Mouse (Mus musculus) forebrain, embryonic 12.5 days (tissue): ENCODE data around the gene Angptl8. TPM values are rescaled to one million over a fixed set of nuclear protein-coding genes. Genes with fewer than 3 reads are reported as not detected.
"Not testable (repeated sequence)": the region's sequence is repeated elsewhere in the genome, so short reads cannot be mapped to it uniquely, and the experiment has no call there.

Experiments used
- ATAC-seq: fragments of 200-750 bp; cut with Nextera tagmentation; 2 replicates; pipeline ENCODE4 v1.8.0; 2017; ENCODE audit warnings: moderate TSS enrichment; ENCODE audit not compliant: low FRiP score
- H3K27ac ChIP-seq: fragments of 300-500 bp; sonication (generic); 2 replicates; pipeline ENCODE4 v1.5.1; 2016; ENCODE audit warnings: mild to moderate bottlenecking
- H3K27me3 ChIP-seq: fragments of 300-500 bp; sonication (generic); 2 replicates; pipeline ENCODE4 v1.6.1; 2016; ENCODE audit warnings: mild to moderate bottlenecking
- H3K36me3 ChIP-seq: fragments of 300-500 bp; sonication (generic); replicated peaks from 2 replicates; pipeline ENCODE4 v1.6.1; 2016; ENCODE audit warnings: mild to moderate bottlenecking
- H3K4me1 ChIP-seq: fragments of 300-500 bp; sonication (generic); 2 replicates; pipeline ENCODE4 v1.6.1; 2016
- H3K4me2 ChIP-seq: fragments of 300-500 bp; sonication (generic); 2 replicates; pipeline ENCODE4 v1.6.1; 2016; ENCODE audit warnings: mild to moderate bottlenecking, moderate library complexity
- H3K4me3 ChIP-seq: fragments of 300-500 bp; sonication (generic); replicated peaks from 2 replicates; pipeline ENCODE4 v1.5.1; 2016; ENCODE audit warnings: mild to moderate bottlenecking
- H3K9ac ChIP-seq: fragments of 300-500 bp; sonication (generic); 2 replicates; pipeline ENCODE4 v1.6.1; 2016; ENCODE audit warnings: mild to moderate bottlenecking
- H3K9me3 ChIP-seq: fragments of 300-500 bp; sonication (generic); 2 replicates; pipeline ENCODE4 v1.6.1; 2016
- WGBS: fragments of 180-500 bp; shearing (Covaris S2); methylation state at CpG from one replicate; pipeline ENCODE4 v1.1.7; 2016; 5-methylcytosine and 5-hydroxymethylcytosine counted together
- polyA plus RNA-seq: library from polyadenylated mRNA; unstranded; fragments of >200 nt; fragmentation: Nextera tagmentation; extraction: Ambion mirVana; gene quantifications from 2 replicates; pipeline ENCODE4 v1.2.1, GENCODE M21; 2016

Angptl8 gene
- polyA plus RNA-seq, result 0.45 TPM in 1 of 2 replicates, not detected in the other

DNA sequence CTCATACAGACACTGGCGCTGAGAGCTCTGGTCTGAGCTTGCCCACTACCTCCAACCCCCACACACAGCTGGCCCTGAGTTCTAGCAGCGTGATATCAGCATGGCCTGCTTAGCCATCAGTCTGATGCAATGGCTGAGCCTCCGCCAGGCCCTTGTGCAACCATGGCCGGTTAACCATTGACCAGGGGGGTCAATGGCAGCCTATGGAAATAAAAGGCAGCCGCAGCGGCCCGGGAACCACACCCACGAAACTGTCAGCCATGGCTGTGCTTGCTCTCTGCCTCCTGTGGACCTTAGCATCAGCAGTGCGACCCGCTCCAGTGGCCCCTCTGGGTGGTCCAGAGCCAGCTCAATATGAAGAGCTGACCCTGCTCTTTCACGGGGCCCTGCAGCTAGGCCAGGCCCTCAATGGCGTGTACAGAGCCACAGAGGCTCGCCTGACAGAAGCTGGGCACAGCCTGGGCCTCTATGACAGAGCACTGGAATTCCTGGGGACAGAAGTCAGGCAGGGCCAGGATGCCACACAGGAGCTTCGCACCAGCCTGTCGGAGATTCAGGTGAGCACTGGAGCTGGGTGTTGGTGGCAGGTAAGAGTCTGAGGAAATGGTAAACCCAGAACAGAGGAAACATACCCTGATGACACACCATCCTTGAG, at the start of gene Angptl8:
Gene Angptl8 (plus strand): TSS at position 253 of the 655 bp plus-strand sequence.
- no peak for ATAC-seq
- no peaks in the 10 kb centered on the region for H3K4me1 ChIP-seq
- no peak within 1 kb of the TSS for H3K27ac ChIP-seq
- WGBS, result 85% methylated on average over 15 of the region's 15 CpGs
- no peak within 1 kb of the TSS for H3K9ac ChIP-seq
- H3K4me2 ChIP-seq, result no peak within 1 kb of the TSS
- peaks cover 10% of the 10 kb centered on the region for H3K36me3 ChIP-seq
- no peaks in the 10 kb centered on the region for H3K9me3 ChIP-seq
- no peak within 1 kb of the TSS for H3K4me3 ChIP-seq
- H3K27me3 ChIP-seq, result no peaks in the 10 kb centered on the region

DNA sequence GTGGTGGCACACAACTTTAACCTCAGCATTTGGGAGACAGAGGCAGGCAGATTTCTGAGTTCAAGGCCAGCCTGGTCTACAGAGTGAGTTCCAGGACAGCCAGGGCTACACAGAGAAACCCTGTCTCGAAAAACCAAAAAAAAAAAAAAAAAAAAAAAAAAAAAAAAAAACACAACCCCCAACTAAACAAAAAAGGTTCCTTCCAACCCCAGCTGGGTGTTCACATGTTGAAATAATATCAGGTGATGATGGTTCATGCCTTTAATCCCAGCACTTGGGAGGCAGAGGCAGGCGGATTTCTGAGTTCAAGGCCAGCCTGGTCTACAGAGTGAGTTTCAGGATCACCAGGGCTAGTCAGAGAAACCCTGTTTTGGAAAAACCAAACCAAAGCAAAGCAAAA, 49.0 kb upstream of the Angptl8 start:
- H3K27ac ChIP-seq, H3K27me3 ChIP-seq, H3K4me3 ChIP-seq, H3K4me2 ChIP-seq, H3K9ac ChIP-seq, ATAC-seq, H3K36me3 ChIP-seq, H3K9me3 ChIP-seq, H3K4me1 ChIP-seq: not testable (repeated sequence)
- WGBS, result 83% methylated on average over 2 of the region's 2 CpGs

DNA sequence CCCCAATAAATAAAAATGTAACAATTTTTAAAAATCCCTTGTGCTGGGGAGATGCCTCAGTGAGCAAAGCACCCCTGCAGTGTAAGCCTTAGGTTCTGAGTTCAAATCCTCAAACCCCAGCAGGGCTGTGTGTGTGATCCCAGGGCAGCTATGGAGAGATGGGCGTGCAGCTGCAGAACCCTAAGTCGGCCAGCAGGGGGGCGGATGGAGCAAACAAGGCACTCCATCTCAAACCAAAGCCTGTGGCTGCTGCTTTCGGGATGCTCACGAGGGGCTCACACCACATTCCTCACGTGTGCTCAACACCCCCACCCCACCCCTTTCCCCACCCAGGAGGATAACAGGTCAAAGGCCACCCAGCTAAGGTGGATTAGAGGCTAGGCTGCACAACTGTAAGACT, 48.4 kb upstream of the Angptl8 start:
- Histone ChIP-seq H3K36me3 (0 out of 2 replicates have a peak, but pooled peaks cover 5% of the 10 kb centered on the region), H3K4me1 (no peaks in the 10 kb centered on the region), H3K9ac (peak overlapping the region; percentile 25; the same call in 1 of the 2 replicates), H3K27me3 (no peaks in the 10 kb centered on the region), H3K4me2 (0 out of 2 replicates have a peak overlapping the region, but pooled peaks have one; percentile 2), H3K27ac (no peak overlapping the region), H3K9me3 (no peaks in the 10 kb centered on the region), H3K4me3 (no peak overlapping the region)
- WGBS, result 7% methylated on average over 6 of the region's 6 CpGs
- peak; percentile 39; the same call in 1 of the 2 replicates for ATAC-seq

GRCm38 (mm10) chr9:21787654-21788053, 47.7 kb upstream of the Angptl8 start:
- H3K4me1 ChIP-seq, result no peaks in the 10 kb centered on the region
- 0 out of 2 replicates have a peak, but pooled peaks cover 5% of the 10 kb centered on the region for H3K36me3 ChIP-seq
- H3K4me2 ChIP-seq, result no peak overlapping the region
- H3K9ac ChIP-seq, result no peak overlapping the region
- no peaks in the 10 kb centered on the region for H3K27me3 ChIP-seq
- no peak overlapping the region for H3K27ac ChIP-seq
- H3K4me3 ChIP-seq, result no peak overlapping the region
- WGBS, result 88% methylated on average over 5 of the region's 5 CpGs
- H3K9me3 ChIP-seq, result no peaks in the 10 kb centered on the region
- ATAC-seq, result no peak

- Histone ChIP-seq H3K9ac (no peak overlapping the region), H3K4me3 (no peak overlapping the region), H3K27me3 (no peaks in the 10 kb centered on the region), H3K27ac (no peak overlapping the region), H3K4me1 (no peaks in the 10 kb centered on the region), H3K36me3 (peaks cover 6% of the 10 kb centered on the region; the same call in 1 of the 2 replicates), H3K4me2 (no peak overlapping the region), H3K9me3 (no peaks in the 10 kb centered on the region)
- WGBS, result 83% methylated on average over 9 of the region's 9 CpGs
- ATAC-seq, result no peak
Measured at GRCm38 (mm10) chr9:21788234-21788633, 47.1 kb upstream of the Angptl8 start.

DNA sequence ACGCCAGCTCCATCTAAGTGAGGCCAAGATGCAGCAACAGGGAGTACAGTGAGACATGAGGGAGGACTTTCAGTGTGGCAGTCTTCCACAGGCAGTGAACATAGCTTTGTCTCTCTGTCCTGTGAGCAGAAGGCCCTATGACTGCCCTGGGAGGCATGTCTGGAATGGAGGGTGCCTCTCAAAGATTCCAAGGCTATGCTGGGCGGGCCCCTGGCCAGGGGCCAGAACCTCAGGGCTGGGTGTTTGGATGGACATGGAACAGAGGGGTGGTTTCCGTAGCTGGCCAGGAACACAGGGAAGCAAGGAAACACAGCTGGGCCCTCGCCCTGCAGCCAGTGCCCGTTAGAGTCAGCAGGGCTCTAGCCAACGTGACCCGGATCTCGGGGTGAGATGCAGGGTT, 43.4 kb upstream of the Angptl8 start:
- H3K9me3 ChIP-seq, result no peaks in the 10 kb centered on the region
- H3K36me3 ChIP-seq, result peaks cover 17% of the 10 kb centered on the region
- no peak overlapping the region for H3K27ac ChIP-seq
- H3K9ac ChIP-seq, result no peak overlapping the region
- H3K4me2 ChIP-seq, result no peak overlapping the region
- peaks cover 6% of the 10 kb centered on the region for H3K4me1 ChIP-seq
- ATAC-seq, result no peak
- no peaks in the 10 kb centered on the region for H3K27me3 ChIP-seq
- 91% methylated on average over 8 of the region's 8 CpGs for WGBS
- H3K4me3 ChIP-seq, result no peak overlapping the region

GRCm38 (mm10) chr9:21792644-21793043, 42.7 kb upstream of the Angptl8 start:
- H3K4me3 ChIP-seq, result no peak overlapping the region
- H3K27me3 ChIP-seq, result no peaks in the 10 kb centered on the region
- no peak overlapping the region for H3K9ac ChIP-seq
- peaks cover 17% of the 10 kb centered on the region for H3K36me3 ChIP-seq
- 83% methylated on average over 8 of the region's 8 CpGs for WGBS
- peaks cover 13% of the 10 kb centered on the region for H3K4me1 ChIP-seq
- no peak overlapping the region for H3K4me2 ChIP-seq
- H3K27ac ChIP-seq, result 0 out of 2 replicates have a peak overlapping the region, but pooled peaks have one; percentile 5
- no peaks in the 10 kb centered on the region for H3K9me3 ChIP-seq
- ATAC-seq, result no peak

- ATAC-seq, H3K27ac ChIP-seq, H3K27me3 ChIP-seq, H3K9me3 ChIP-seq, H3K4me3 ChIP-seq, H3K9ac ChIP-seq, H3K4me2 ChIP-seq: not testable (repeated sequence)
- H3K36me3 ChIP-seq, result peaks cover 17% of the 10 kb centered on the region
- 97% methylated on average over 6 of the region's 6 CpGs for WGBS
- H3K4me1 ChIP-seq, result peaks cover 18% of the 10 kb centered on the region
Measured at GRCm38 (mm10) chr9:21793507-21793906, 41.8 kb upstream of the Angptl8 start.

- H3K9me3 ChIP-seq, result no peaks in the 10 kb centered on the region
- no peak overlapping the region for H3K27ac ChIP-seq
- ATAC-seq, result no peak
- no peak overlapping the region for H3K4me3 ChIP-seq
- H3K9ac ChIP-seq, result no peak overlapping the region
- WGBS, result 96% methylated on average over 18 of the region's 18 CpGs
- H3K4me2 ChIP-seq, result no peak overlapping the region
- peaks cover 22% of the 10 kb centered on the region for H3K4me1 ChIP-seq
- peaks cover 14% of the 10 kb centered on the region for H3K36me3 ChIP-seq
- H3K27me3 ChIP-seq, result peaks cover 3% of the 10 kb centered on the region; the same call in 1 of the 2 replicates
Measured at GRCm38 (mm10) chr9:21794344-21794834, 40.9 kb upstream of the Angptl8 start.

DNA sequence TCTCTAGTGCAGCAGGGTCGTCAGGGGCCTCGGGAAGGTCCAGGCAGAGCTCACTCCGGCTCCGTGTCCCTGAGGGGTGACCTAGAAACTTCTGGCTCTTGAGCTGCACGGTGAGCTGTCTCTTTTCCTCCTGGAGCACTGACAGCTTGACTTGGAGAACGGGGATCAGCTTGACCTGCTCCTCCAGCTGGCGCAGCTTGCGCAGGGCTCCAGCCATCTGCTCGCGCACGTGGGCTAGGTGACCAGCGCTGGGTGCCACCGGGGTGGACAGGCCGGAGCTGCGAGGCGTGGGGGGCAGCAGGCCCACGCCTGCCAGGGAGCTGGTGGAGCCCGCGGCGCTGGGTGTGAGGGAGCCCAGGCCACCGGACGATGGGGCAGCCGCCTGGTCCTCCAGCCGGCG, 40.4 kb upstream of the Angptl8 start:
- H3K9me3 ChIP-seq, result no peaks in the 10 kb centered on the region
- ATAC-seq, result no peak
- peaks cover 3% of the 10 kb centered on the region; the same call in 1 of the 2 replicates for H3K27me3 ChIP-seq
- H3K27ac ChIP-seq, result no peak overlapping the region
- no peak overlapping the region for H3K9ac ChIP-seq
- H3K4me1 ChIP-seq, result peaks cover 22% of the 10 kb centered on the region
- no peak overlapping the region for H3K4me2 ChIP-seq
- H3K4me3 ChIP-seq, result no peak overlapping the region
- WGBS, result 95% methylated on average over 25 of the region's 25 CpGs
- peaks cover 14% of the 10 kb centered on the region for H3K36me3 ChIP-seq

- Histone ChIP-seq H3K27me3 (peaks cover 3% of the 10 kb centered on the region; the same call in 1 of the 2 replicates), H3K36me3 (peaks cover 14% of the 10 kb centered on the region), H3K9ac (no peak overlapping the region), H3K9me3 (no peaks in the 10 kb centered on the region), H3K4me1 (peaks cover 22% of the 10 kb centered on the region), H3K4me3 (no peak overlapping the region), H3K4me2 (no peak overlapping the region), H3K27ac (no peak overlapping the region)
- no peak for ATAC-seq
- 83% methylated on average over 5 of the region's 5 CpGs for WGBS
Measured at GRCm38 (mm10) chr9:21795579-21795978, 39.7 kb upstream of the Angptl8 start.

DNA sequence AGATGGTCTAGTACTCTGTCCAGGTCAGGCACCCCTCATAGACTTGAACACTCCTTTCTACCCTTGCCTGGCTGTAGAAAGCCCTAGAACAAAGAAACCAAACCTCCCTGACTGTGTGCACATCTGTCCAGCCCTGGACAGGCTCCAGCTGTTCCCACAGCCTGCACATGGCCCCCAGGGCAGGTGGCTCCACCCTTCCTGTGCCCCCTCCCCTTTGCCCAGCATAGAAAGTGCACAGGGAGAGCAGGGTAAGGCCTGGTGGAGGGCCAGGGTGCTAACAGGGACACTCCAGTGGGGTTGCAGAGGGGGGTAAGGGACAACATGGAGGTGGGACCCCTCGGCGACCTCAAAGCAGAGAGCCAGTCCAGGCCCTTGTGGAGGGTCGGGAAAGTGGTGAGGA, 39.1 kb upstream of the Angptl8 start:
- Histone ChIP-seq H3K9me3 (no peaks in the 10 kb centered on the region), H3K9ac (no peak overlapping the region), H3K4me3 (no peak overlapping the region), H3K27ac (no peak overlapping the region), H3K36me3 (peaks cover 14% of the 10 kb centered on the region), H3K27me3 (peaks cover 3% of the 10 kb centered on the region; the same call in 1 of the 2 replicates), H3K4me2 (no peak overlapping the region), H3K4me1 (peaks cover 22% of the 10 kb centered on the region)
- 64% methylated on average over 3 of the region's 3 CpGs for WGBS
- ATAC-seq, result no peak

GRCm38 (mm10) chr9:21796919-21797318, 38.4 kb upstream of the Angptl8 start:
- no peak for ATAC-seq
- no peaks in the 10 kb centered on the region for H3K9me3 ChIP-seq
- no peak overlapping the region for H3K9ac ChIP-seq
- H3K4me2 ChIP-seq, result no peak overlapping the region
- WGBS, result 74% methylated on average over 3 of the region's 3 CpGs
- H3K4me3 ChIP-seq, result no peak overlapping the region
- H3K27me3 ChIP-seq, result peaks cover 3% of the 10 kb centered on the region; the same call in 1 of the 2 replicates
- peaks cover 14% of the 10 kb centered on the region for H3K36me3 ChIP-seq
- H3K4me1 ChIP-seq, result peaks cover 22% of the 10 kb centered on the region
- no peak overlapping the region for H3K27ac ChIP-seq
